Mouse (Mus musculus) right cerebral cortex, postnatal 14 days (tissue): ENCODE measurements around the gene Zfpm1.

Source experiments
- DNase-seq: peaks from one replicate; pipeline ENCODE4 v3.0.0; 2022

Zfpm1 gene

DNA sequence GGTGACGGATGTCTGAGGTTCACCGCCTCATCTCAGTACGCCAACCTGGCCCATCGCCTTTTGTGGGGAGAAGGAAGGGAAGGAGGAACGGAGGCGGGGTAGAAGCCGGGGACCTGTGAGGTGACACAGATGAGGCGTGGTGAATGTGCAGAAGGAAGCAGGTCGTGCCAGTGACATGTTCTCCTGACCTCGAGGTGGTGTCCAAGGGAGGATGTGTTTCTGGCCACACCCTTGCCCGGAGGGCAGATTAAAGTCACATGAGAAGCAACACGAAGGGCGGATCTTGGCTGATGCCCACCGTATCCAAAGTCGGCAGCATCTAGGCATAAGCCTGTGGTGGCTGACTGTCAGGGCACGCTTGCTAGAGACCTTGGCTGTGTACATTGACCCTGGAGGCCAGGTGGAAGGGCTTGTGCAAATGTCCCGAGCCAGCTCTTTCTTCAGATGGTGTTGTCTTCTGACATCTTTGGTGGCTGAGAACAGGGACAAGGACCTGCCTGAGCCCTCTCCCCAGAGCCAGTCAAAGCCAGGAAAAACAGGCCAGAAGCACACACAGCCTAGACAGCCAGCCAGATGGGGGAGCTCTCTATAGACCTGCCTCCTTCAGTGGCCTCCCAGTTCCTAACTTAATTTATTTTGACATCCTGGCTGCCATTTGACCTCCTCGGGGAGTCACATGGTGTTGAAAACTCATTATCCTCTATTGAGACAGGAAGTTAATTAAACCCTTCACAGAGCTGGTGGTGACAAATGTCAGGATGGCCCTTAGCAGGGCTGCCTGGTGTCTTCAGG lies 4.5 kb upstream of the Zfpm1 start:
- DNase-seq, result no peak

GRCm38 (mm10) chr8:122280156-122280555 lies 1.8 kb upstream of the Zfpm1 start:
- no peak for DNase-seq

DNA sequence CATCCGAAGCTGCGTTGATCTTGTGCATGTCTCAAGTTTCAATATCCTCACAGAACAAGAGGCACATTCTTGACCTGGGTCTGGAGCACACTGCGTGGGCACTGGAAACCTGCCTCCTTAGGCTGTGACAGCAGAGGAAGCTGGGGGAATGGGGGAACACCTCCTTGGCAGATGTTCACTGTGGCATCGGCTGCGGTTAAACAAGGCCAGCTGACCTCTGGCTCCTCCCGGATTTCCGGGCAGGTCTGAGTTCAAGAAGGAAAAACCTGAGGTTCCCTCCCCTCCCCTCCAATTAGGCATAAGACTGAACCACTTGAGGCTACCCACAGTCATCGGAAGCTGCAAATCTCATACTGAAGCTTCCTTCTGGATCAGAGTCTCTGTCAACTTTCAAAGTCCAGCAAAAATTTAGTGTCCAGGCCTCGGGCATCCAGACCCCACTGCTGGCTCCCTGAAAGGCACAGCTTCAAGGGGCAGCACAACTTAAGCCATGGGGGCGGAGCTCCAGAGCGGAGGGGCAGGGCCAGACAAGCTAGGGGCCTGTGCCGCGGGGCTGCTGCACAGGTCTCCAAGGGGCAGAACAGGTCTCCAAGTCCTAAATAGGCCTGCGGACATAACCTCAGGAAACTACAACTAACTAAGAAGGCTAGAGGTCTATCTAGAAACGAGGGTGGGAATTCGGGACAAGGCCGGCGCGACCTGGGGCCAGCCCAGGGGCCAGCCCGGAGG lies 1.2 kb upstream of the Zfpm1 start:
- peak; percentile 42 for DNase-seq

DNA sequence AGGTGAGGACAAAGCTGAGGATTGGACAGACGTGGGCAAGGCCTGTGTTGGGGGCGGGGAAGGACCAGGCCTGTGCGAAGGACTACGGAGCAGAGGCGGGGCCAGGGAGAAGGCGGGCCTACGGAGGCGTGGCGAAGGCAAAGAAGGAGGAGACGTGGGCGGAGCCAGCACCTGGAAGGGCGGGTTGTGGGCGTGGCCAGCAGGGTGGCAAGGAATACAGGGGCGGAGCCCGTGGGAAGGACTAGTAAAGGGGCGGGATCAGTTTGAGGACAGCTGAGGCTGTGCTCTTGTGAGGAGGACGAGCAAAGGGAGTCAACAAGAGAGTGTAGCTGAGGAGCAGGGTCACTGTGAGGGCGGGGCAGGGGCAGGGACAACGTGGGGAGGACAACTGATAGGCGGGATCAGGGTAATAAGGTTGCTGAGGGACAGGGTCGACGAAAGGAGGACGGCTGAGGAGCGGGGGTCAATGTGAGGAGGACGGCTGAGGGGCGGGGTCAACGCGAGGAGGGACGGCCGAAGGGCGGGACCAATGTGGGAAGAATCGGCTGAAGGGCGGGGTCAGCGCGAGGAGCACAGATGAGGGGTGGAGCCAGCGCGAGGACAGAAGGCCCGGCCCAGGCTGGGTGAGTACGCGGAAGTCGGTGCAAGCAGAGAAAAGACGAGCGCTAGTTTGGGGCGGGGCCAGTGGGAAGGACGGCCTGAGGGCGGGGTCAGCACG lies 465 bp upstream of the Zfpm1 start:
- DNase-seq, result peak; percentile 99

- DNase-seq, result peak; percentile 38
Measured at GRCm38 (mm10) chr8:122282501-122283355, 787 bp downstream of the Zfpm1 start.

GRCm38 (mm10) chr8:122283356-122284202 lies 1.6 kb downstream of the Zfpm1 start:
- peak; percentile 60 for DNase-seq

DNA sequence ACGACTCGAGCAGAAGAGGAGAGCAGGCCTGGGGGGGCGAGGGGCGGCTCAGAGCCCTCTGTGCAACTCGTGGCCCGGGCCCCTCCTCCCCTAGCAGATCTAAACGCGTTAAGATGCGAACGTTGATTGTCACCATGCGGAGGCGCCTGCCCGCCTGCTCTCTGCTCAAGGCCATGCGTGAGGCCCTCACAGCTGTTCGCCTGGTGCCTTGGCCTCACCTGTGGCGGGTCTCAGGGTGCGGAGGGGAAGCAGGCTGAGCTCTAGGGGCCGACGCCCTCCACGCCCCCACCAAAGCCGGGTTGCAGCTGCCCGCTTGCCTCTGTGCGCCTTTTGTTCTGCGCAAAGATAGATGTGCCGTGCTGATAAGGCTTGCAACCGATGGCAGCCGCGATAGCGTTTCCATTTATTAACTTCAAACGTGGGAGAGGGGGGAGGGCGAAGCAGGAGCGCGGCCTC lies 2.3 kb downstream of the Zfpm1 start:
- peak; percentile 52 for DNase-seq

- no peak for DNase-seq
Measured at GRCm38 (mm10) chr8:122284659-122285261, 2.8 kb downstream of the Zfpm1 start.

DNA sequence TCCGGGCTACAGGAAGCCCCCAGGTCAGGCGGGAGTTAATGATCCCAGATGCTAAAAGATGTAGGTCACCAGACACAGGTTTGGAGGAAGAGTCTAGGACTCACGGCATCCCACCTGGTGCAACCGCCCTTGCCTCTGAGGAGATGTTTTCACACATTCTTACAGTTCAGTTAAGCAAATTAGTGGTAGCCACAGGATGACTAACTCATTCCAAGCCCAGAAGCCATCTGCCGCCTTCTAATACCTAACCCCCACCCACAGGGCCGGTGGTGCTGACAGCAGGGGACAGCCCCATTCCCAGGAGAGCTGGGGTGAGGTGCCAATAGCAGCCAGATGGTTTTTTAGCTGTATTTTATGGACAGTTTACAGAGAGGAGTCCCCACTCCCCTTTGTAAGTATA lies 3.8 kb downstream of the Zfpm1 start:
- DNase-seq, result no peak

DNA sequence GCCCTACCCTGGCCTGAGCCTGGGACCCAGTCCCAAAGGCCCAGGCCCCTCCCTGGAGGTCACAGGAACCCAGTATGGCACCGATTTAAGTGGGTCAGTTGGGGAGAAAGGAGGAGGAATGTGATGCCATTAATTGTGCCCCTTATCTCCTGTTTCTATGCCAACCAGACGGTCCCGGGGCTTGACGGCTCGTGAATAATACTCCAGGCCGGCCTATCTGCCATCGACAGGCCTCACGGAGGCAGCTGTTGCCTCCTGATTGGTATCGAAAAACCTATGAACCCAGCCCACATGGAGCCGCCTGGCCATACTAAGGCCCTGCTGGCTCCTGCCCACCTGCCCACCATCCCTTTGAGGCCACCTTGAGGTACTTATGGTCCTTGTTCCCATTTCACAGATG lies 5.0 kb downstream of the Zfpm1 start:
- no peak for DNase-seq

- DNase-seq, result no peak
Measured at GRCm38 (mm10) chr8:122287742-122288141, 5.8 kb downstream of the Zfpm1 start.

DNA sequence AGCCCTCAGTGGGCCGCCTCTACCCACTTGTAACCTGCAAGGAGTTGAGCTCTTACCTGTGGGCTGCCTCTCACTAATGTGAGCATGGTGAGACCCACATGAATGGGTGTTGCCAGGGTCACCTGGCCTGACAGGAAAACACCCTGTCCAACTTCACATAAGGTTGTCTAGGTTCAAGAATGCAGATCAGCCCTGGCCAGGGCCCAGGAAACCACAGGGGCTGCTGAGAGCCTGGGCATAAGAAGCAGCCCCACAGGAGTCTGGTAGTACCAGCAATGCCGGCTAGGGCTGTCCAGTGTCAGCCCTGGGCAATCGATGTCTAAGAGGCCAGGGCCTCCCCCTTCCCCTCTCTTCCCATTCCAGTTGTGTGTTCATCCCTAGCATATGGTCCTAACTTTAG lies 6.4 kb downstream of the Zfpm1 start:
- DNase-seq, result no peak

DNA sequence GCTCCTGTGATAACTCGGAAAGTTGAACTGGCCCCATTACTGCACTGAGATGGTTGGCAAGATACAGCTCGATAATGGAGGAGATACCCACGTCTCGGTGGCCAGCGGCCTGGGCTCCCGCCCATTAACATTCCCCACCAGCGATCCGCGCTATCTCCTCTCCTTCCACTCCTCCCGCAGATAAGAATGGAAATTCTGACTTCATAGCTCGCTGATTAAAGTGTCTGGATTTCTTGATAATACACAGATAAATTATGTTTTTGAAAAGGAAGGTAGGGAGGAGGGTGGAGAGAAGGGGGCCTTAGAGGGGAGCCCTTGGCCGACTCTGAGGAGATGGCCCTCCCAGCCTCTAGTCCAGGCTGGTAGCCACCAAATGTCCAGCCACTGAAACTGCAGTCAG lies 9.1 kb downstream of the Zfpm1 start:
- DNase-seq, result no peak

DNA sequence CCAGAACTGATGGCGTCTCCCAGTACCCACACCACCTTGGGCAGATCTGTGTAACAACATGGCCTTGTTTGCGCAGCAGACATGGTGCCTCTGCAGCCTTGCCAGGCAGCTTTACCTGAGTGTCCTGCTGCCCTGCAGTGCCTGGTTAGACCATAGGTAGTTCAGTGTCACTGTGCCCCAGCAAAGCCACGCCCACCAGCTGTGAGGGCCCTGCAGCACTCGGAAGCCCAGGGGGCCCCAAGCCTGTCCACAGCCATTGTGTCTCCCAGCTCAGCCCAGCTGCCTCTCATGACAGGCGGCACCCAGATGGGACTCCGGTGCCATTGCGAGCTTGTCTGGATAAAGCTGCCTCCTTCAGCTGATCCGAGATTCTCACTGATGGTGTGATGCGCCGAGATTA lies 9.6 kb downstream of the Zfpm1 start:
- no peak for DNase-seq

- DNase-seq, result no peak
Measured at GRCm38 (mm10) chr8:122293484-122293883, 11.5 kb downstream of the Zfpm1 start.

GRCm38 (mm10) chr8:122294273-122294683 lies 12.3 kb downstream of the Zfpm1 start:
- DNase-seq, result no peak

DNA sequence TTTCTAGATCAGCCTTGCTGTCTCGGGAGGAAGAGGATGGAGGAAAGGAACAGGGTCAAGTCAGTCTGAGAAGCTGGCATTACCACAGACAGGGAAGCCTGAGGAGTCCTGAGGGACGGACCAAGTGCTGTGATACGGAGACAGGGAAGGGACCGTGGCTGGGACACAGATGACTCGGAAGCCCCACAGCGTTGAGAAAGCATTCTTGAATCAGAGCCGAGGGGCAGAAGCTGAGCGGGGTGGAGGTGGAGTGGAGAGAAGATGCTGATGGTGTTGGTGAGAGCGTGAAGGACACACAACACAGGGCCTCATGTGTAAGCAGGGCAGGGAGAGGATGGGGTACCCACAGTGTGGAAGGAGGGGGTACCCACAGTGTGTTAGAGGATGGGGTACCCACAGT lies 13.4 kb downstream of the Zfpm1 start:
- no peak for DNase-seq

DNA sequence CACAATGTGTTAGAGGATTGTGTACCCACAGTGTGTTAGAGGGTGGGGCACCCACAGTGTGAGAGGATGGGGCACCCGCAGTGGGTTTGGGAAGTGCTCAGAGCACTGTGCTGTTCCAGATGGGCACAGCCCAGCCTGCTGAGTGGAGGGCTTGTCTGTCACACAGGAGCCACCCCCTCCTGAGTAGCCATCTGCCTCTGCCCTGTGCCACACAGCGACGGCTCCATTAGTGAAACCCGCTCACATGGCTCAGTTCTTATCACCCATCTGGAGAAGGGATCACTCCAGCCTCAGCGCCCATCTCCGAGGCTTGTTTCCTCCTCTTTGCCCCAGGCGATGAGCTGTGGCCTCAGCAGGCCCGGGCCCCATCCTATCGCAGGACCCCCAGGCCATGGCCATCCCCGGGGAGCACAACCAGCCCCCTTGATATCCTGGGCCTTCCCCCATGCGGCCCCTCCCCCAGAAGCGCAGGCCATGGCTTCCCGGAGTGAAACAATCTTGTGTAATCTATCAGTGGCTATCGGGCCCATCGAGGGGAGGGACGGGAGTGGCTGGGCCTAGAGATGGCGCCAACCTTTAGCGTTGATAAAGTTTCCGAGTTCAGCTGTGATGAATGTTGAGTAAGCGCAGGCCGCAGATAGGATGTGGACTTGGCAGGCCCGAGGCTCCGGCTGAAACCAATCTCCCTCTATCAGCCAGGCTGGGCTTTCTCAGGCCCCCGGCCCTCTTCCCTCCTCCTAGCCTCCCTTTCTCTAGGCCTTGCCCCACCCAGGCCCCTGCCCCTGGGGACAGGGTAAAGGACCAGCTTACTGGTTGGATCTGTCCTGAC lies 14.4 kb downstream of the Zfpm1 start:
- no peak for DNase-seq

DNA sequence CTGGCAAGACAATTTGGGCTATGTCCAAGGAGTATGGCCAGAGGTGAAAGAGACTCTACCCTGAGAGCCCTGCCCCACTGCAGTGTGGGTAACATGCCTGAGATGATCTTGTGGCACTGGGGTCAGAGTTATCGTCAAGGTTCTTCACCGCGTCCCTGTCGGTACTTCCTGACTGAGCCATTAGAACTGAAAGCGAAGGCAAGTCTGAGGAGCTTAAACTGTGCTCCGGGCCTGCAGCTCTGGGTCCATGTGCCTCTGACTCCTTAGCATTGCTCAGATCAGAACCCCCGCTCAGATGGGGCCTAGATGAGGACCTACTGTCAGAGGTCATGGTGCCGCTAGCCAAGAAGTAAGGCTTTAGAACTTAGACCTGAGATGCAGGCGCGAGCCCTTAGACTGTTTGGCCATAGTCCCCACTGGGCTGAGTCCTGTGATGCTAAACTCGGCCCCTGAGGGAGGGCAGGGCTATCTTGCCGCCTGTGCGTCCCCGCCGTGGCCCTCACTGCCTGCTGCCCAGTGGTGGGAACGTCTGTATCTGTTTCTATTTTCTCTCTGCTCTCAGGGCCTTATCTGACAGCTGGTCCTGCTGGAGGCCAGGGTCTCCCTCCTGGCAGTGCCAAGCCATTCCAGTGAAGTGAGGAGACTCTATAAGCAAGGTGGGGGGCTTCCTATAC lies 17.8 kb downstream of the Zfpm1 start:
- DNase-seq, result no peak

DNA sequence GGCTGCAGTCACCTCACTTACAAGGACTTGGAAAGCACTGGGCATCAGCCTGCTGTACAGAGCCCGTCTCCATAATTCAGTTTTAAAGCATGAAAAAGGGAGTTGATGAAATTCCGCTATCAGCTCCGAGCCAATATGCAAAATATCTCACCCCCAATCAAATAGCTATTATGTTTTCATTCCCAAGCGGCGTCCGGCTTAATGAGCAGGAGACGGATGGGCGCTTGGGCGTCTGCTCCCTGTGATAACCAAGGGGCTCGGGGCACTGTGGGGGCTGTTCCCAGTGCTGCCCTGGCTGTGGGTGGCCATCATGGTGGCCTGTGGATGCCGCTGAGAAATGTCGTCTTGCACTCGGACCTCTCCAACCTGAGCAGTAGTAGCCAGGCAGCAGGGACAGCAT lies 19.1 kb downstream of the Zfpm1 start:
- DNase-seq, result no peak
